Mouse (Mus musculus) hindbrain, embryonic 10.5 days (tissue): ENCODE results near the gene Cdca7. TPM values are rescaled to one million over a fixed set of nuclear protein-coding genes. Genes with fewer than 3 reads are reported as not detected.

Experiments used
- polyA plus RNA-seq: library from polyadenylated mRNA; unstranded; fragments of >200 nt; fragmentation: Nextera tagmentation; extraction: Ambion mirVana; gene quantifications from 2 replicates; pipeline ENCODE4 v1.2.1, GENCODE M21; 2016

The Cdca7 gene
- polyA plus RNA-seq, 1 experiment from 2014 or later: 163 TPM

Other genes with a start within 250 kb of the Cdca7 start
- gene Map3k20, start 190.5 kb upstream of the Cdca7 start, polyA plus RNA-seq: 7.4 and 9.4 TPM in 2 replicates